Mouse (Mus musculus) liver, embryonic 14.5 days (tissue): ENCODE results near the gene Nubp2.

Experiments used
- CTCF ChIP-seq: IDR thresholded peaks from 2 replicates; pipeline ENCODE4 v1.5.1; 2016; ENCODE audit warnings: antibody characterized with exemption, low read depth, control low read depth
- EP300 ChIP-seq: IDR thresholded peaks from 2 replicates; pipeline ENCODE4 v1.6.1; 2016; ENCODE audit warnings: antibody characterized with exemption, low read depth

GRCm38 (mm10) chr17:24849733-24850064, 36.5 kb downstream of the Nubp2 start:
- no peak for TF ChIP-seq EP300
- peak; percentile 71 for TF ChIP-seq CTCF
